In the genomic region with DNA sequence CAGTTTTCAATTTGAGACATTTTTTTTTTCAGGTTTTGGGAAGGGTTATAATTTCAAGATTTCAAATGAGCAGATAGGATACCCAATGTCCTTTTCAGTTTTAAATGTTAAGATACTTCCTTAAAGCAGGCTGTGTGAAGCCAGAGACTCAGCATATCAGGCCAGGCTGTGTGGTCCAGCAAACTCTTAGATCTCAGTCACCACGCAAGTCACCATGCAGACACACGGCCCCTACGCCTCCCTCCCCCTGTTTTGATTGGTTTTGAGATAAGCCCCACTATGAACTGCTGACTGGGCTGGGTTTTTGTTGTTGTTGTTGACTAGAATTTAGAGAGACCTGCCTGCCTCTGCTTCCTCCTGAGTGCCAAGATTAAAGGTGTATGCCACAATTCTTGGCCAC, we compare ENCODE assay signal across 9 mouse cellular contexts. TPM values are rescaled to one million over a fixed set of nuclear protein-coding genes. Genes with fewer than 3 reads are reported as not detected.
DNase-seq lines count a peak whose midpoint lies in the region; ATAC-seq and TF ChIP-seq lines count a peak whose summit lies in the region.
"Had no signal": no experiment of that assay in that cellular context is flagged by ENCODE, and none has a peak within 500 bp of the region (broad histone marks: within the 10 kb centered on the region; RNA-seq: fewer than 3 reads in every experiment).

No protein-coding gene starts in this region.

- H3K27ac ChIP-seq in heart, embryonic 10.5 days: peak overlapping the region; percentile 94
- H3K27ac ChIP-seq in CH12.LX (ENCODE audit: insufficient read depth, low read depth): no peak overlapping the region
- H3K27ac ChIP-seq in forebrain, postnatal 0 days (ENCODE audit: low read depth, low read length): peak overlapping the region; percentile 98
- H3K27ac ChIP-seq in liver, embryonic 15.5 days (replicated peaks): peak overlapping the region; percentile 99

- H3K36me3 ChIP-seq in heart, embryonic 10.5 days: peaks cover 28% of the 10 kb centered on the region
- peaks cover 17 to 31% of the 10 kb centered on the region in 2 experiments for H3K36me3 ChIP-seq in CH12.LX (replicated peaks in 1 of 2; ENCODE audit: control insufficient read depth in 1 of 2, insufficient read depth in 1 of 2, low read length in 1 of 2)
- H3K36me3 ChIP-seq in forebrain, postnatal 0 days (ENCODE audit: insufficient read depth): peaks cover 20% of the 10 kb centered on the region
- H3K36me3 ChIP-seq in liver, embryonic 15.5 days (replicated peaks): peaks cover 61% of the 10 kb centered on the region

- no peak for TF ChIP-seq RAD21 in CH12.LX (IDR thresholded peaks at IDR 0.05; ENCODE audit: low read depth, low read length)

- in situ Hi-C loops in CH12.LX (cut with MboI; ENCODE audit: low pct_ligation_motif_present, low pct_unique_long_range_greater_than_20kb, low sequenced_read_pairs): loop anchor here (10.0 kb wide), 1 partner anchor 244 kb away; no protein-coding TSS in a partner anchor

- intact Hi-C loops in gastrocnemius, postnatal 36 days (cut with DNase I): no loop called here

- peak overlapping the region; percentile 88 for H3K9ac ChIP-seq in CH12.LX (ENCODE audit: insufficient read depth, low read depth)
- peak overlapping the region; percentile 97 for H3K9ac ChIP-seq in forebrain, postnatal 0 days
- peak overlapping the region; percentile 97 for H3K9ac ChIP-seq in liver, embryonic 15.5 days

- peaks cover 6% of the 10 kb centered on the region; the same call in 1 of the 2 replicates for H3K4me1 ChIP-seq in heart, embryonic 10.5 days
- H3K4me1 ChIP-seq in CH12.LX (ENCODE audit: control insufficient read depth in 1 of 2, insufficient read depth in 2 of 2): peaks cover 7 to 30% of the 10 kb centered on the region in 2 experiments; a peak in 3 of 4 replicates
- peaks cover 5% of the 10 kb centered on the region; the same call in 1 of the 2 replicates for H3K4me1 ChIP-seq in forebrain, postnatal 0 days (ENCODE audit: insufficient read depth)
- peaks cover 54% of the 10 kb centered on the region for H3K4me1 ChIP-seq in liver, embryonic 15.5 days (replicated peaks)

- TF ChIP-seq POLR2A in CH12.LX (IDR thresholded peaks at IDR 0.05; ENCODE audit: low read depth, low read length): no peak

- no peaks in the 10 kb centered on the region for H3K9me3 ChIP-seq in heart, embryonic 10.5 days
- H3K9me3 ChIP-seq in CH12.LX (replicated peaks; ENCODE audit: low read length): peaks cover 5% of the 10 kb centered on the region
- H3K9me3 ChIP-seq in forebrain, postnatal 0 days (ENCODE audit: low read length): no peaks in the 10 kb centered on the region
- H3K9me3 ChIP-seq in liver, embryonic 15.5 days (replicated peaks): no peaks in the 10 kb centered on the region

- ATAC-seq in forebrain, postnatal 0 days: no peak
- ATAC-seq in liver, embryonic 15.5 days (ENCODE audit: insufficient read depth): no peak

- no peak for TF ChIP-seq CTCF in CH12.LX (conservative IDR thresholded peaks at IDR 0.05 in 1 of 2, IDR thresholded peaks at IDR 0.05 in 1 of 2; ENCODE audit: low read depth in 2 of 2, low read length in 2 of 2)
- TF ChIP-seq CTCF in forebrain, postnatal 0 days (IDR thresholded peaks at IDR 0.05; ENCODE audit: low read depth): no peak

- DNase-seq in heart, embryonic 10.5 days (ENCODE audit: low spot score): no peak
- DNase-seq in heart, adult 11 months: no peak
- DNase-seq in CH12.LX (ENCODE audit: extremely low read depth): no peak
- DNase-seq in forebrain, postnatal 0 days: no peak
- DNase-seq in testis, postnatal 14 days (ENCODE audit: low spot score): no peak
- no peak for DNase-seq in adrenal gland, postnatal 4 days (ENCODE audit: low spot score in 2 of 2)
- no peak for DNase-seq in gastrocnemius, postnatal 36 days
- DNase-seq: layer of hippocampus, adult 9-11 months had no signal

- no peaks in the 10 kb centered on the region for H3K27me3 ChIP-seq in heart, embryonic 10.5 days (ENCODE audit: insufficient read depth, poor library complexity, severe bottlenecking)
- H3K27me3 ChIP-seq in CH12.LX (replicated peaks): no peaks in the 10 kb centered on the region
- H3K27me3 ChIP-seq in forebrain, postnatal 0 days (ENCODE audit: insufficient read depth, low read length): no peaks in the 10 kb centered on the region
- peaks cover 6% of the 10 kb centered on the region; the same call in 1 of the 2 replicates for H3K27me3 ChIP-seq in liver, embryonic 15.5 days

- no peak for TF ChIP-seq EP300 in CH12.LX (IDR thresholded peaks at IDR 0.05; ENCODE audit: low read length)

- peak overlapping the region; percentile 63 for H3K4me2 ChIP-seq in CH12.LX (ENCODE audit: insufficient read depth, low read depth, poor library complexity, severe bottlenecking)
- peak overlapping the region; percentile 90 for H3K4me2 ChIP-seq in forebrain, postnatal 0 days (ENCODE audit: low read depth)
- peak overlapping the region; percentile 62 for H3K4me2 ChIP-seq in liver, embryonic 15.5 days

- dilution Hi-C loops in CH12.LX (cut with MboI; ENCODE audit: extremely low pct_ligation_motif_present, extremely low pct_unique_long_range_greater_than_20kb, low sequenced_read_pairs): no loop called here

- H3K4me3 ChIP-seq in heart, embryonic 10.5 days: peak overlapping the region; percentile 80
- H3K4me3 ChIP-seq in CH12.LX (replicated peaks in 1 of 3; ENCODE audit: low read depth in 2 of 3, low read length in 2 of 3, poor library complexity in 1 of 3): peak overlapping the region; percentile 68 to 96 (median 72)
- peak overlapping the region; percentile 83 for H3K4me3 ChIP-seq in forebrain, postnatal 0 days (ENCODE audit: low read depth, low read length)
- H3K4me3 ChIP-seq in liver, embryonic 15.5 days (replicated peaks): peak overlapping the region; percentile 82

- 39% methylated on average over 3 of the region's 3 CpGs for WGBS in heart, embryonic 10.5 days
- WGBS in forebrain, postnatal 0 days: 30% methylated on average over 3 of the region's 3 CpGs
- 19% methylated on average over 3 of the region's 3 CpGs for WGBS in liver, embryonic 15.5 days (ENCODE audit: insufficient replicate concordance)

- H3K79me2 ChIP-seq in CH12.LX (replicated peaks; ENCODE audit: control insufficient read depth, extremely low read depth, insufficient read depth, poor library complexity, severe bottlenecking): peaks cover 40% of the 10 kb centered on the region

TF ChIP-seq in CH12.LX, 34 proteins besides CTCF, POLR2A, EP300 and RAD21 (continues in another document):
- no peak for TF ChIP-seq IRF4 (IDR thresholded peaks at IDR 0.05; ENCODE audit: low read depth, low read length)
- TF ChIP-seq E2F4 (IDR thresholded peaks at IDR 0.05; ENCODE audit: insufficient replicate concordance, low read depth, low read length): no peak
- no peak for TF ChIP-seq BHLHE40 (IDR thresholded peaks at IDR 0.05; ENCODE audit: low read depth, low read length)
- TF ChIP-seq MXI1 (IDR thresholded peaks at IDR 0.05; ENCODE audit: low read depth, low read length): no peak
- no peak for TF ChIP-seq GABPA (IDR thresholded peaks at IDR 0.05; ENCODE audit: insufficient replicate concordance, low read depth, low read length)
- TF ChIP-seq TCF12 (IDR thresholded peaks at IDR 0.05; ENCODE audit: low read depth, low read length): no peak
- no peak for TF ChIP-seq ZNF384 (IDR thresholded peaks at IDR 0.05; ENCODE audit: low read depth, low read length)
- no peak for TF ChIP-seq ZMIZ1 (IDR thresholded peaks at IDR 0.05; ENCODE audit: low read depth, low read length)
- TF ChIP-seq JUN (IDR thresholded peaks at IDR 0.05; ENCODE audit: insufficient read depth, low read depth, low read length): no peak
- TF ChIP-seq HCFC1 (IDR thresholded peaks at IDR 0.05; ENCODE audit: low read depth, low read length): no peak
- TF ChIP-seq UBTF (IDR thresholded peaks at IDR 0.05; ENCODE audit: low read depth, low read length): no peak
- TF ChIP-seq NELFE (IDR thresholded peaks at IDR 0.05; ENCODE audit: low read depth, low read length): no peak
- TF ChIP-seq ZC3H11A (IDR thresholded peaks at IDR 0.05; ENCODE audit: low read depth, low read length): no peak
- no peak for TF ChIP-seq MAX (IDR thresholded peaks at IDR 0.05; ENCODE audit: low read length)
- TF ChIP-seq POLR2AphosphoS2 (IDR thresholded peaks at IDR 0.05; ENCODE audit: low read depth, low read length): no peak

RNA-seq across cellular contexts. Expression of a gene that starts 3.2 kb away (rescaled TPM):
- polyA plus RNA-seq in heart, embryonic 10.5 days (2016; fragmentation: Nextera tagmentation; extraction: Ambion mirVana): 108 and 192 TPM in 2 replicates
- total RNA-seq in CH12.LX (2012; rRNA removed) (469 and 899 TPM in 2 replicates), CH12.LX (2014; rRNA removed) (2,721 and 2,766 TPM in 2 replicates)
- polyA plus RNA-seq in CH12.LX (2012; ENCODE audit: insufficient read length, low read depth): 1,820 and 2,120 TPM in 2 replicates
- 1,087 and 1,453 TPM in 2 replicates for total RNA-seq in forebrain, postnatal 0 days (2014; rRNA removed)
- polyA plus RNA-seq in forebrain, postnatal 0 days (2015; fragmentation: Nextera tagmentation; extraction: Ambion mirVana): 668 and 889 TPM in 2 replicates
- polyA plus RNA-seq in liver, embryonic 15.5 days (2015; fragmentation: Nextera tagmentation; extraction: Ambion mirVana): 938 and 960 TPM in 2 replicates
- total RNA-seq in adrenal gland, postnatal 4 days (2021): 100 to 1,000 TPM; 139 to 224 TPM
- 100 to 1,000 TPM in 1 of 2 experiments, 10 to 100 TPM in 1; 54.5 to 100 TPM for total RNA-seq in gastrocnemius, postnatal 36 days (2021)

RNA-seq across cellular contexts. Expression of a gene that starts 40.5 kb away (rescaled TPM):
- polyA plus RNA-seq in heart, embryonic 10.5 days (2016; fragmentation: Nextera tagmentation; extraction: Ambion mirVana): 90.1 and 96.5 TPM in 2 replicates
- 33.0 and 34.2 TPM in 2 replicates for total RNA-seq in CH12.LX (2012; rRNA removed)
- total RNA-seq in CH12.LX (2014; rRNA removed): 50.0 and 53.0 TPM in 2 replicates
- polyA plus RNA-seq in CH12.LX (2012; ENCODE audit: insufficient read length, low read depth): 70.3 and 99.0 TPM in 2 replicates
- total RNA-seq in forebrain, postnatal 0 days (2014; rRNA removed): 33.7 and 35.2 TPM in 2 replicates
- 81.3 and 93.3 TPM in 2 replicates for polyA plus RNA-seq in forebrain, postnatal 0 days (2015; fragmentation: Nextera tagmentation; extraction: Ambion mirVana)
- polyA plus RNA-seq in liver, embryonic 15.5 days (2015; fragmentation: Nextera tagmentation; extraction: Ambion mirVana): 25.0 and 27.5 TPM in 2 replicates
- total RNA-seq in adrenal gland, postnatal 4 days (2021): 10 to 100 TPM; 71.8 to 72.3 TPM
- 100 to 1,000 TPM in 1 of 2 experiments, 10 to 100 TPM in 1; 90.8 to 102 TPM for total RNA-seq in gastrocnemius, postnatal 36 days (2021)

RNA-seq across cellular contexts. Expression of a gene that starts 57.4 kb away (rescaled TPM):
- 15.2 and 15.9 TPM in 2 replicates for polyA plus RNA-seq in heart, embryonic 10.5 days (2016; fragmentation: Nextera tagmentation; extraction: Ambion mirVana)
- total RNA-seq in CH12.LX (2012; rRNA removed) (16.2 and 23.2 TPM in 2 replicates), CH12.LX (2014; rRNA removed) (56.6 and 99.7 TPM in 2 replicates)
- 120 and 128 TPM in 2 replicates for polyA plus RNA-seq in CH12.LX (2012; ENCODE audit: insufficient read length, low read depth)
- 39.4 and 42.3 TPM in 2 replicates for total RNA-seq in forebrain, postnatal 0 days (2014; rRNA removed)
- 16.4 and 23.1 TPM in 2 replicates for polyA plus RNA-seq in forebrain, postnatal 0 days (2015; fragmentation: Nextera tagmentation; extraction: Ambion mirVana)
- 6.6 and 10.5 TPM in 2 replicates for polyA plus RNA-seq in liver, embryonic 15.5 days (2015; fragmentation: Nextera tagmentation; extraction: Ambion mirVana)
- 10 to 100 TPM; 11.7 to 16.4 TPM for total RNA-seq in adrenal gland, postnatal 4 days (2021)
- total RNA-seq in gastrocnemius, postnatal 36 days (2021): 1 to 10 TPM; 5.4 to 9.2 TPM
